Mouse (Mus musculus) heart, postnatal 0 days (tissue): ENCODE measurements around the gene Abhd18. TPM values are rescaled to one million over a fixed set of nuclear protein-coding genes. Genes with fewer than 3 reads are reported as not detected.

Experiments used
- ATAC-seq: fragments of 200-750 bp; cut with Nextera tagmentation; 2 replicates; pipeline ENCODE4 v1.8.0; 2017; ENCODE audit warnings: low read depth, moderate number of reproducible peaks, moderate library complexity; ENCODE audit not compliant: insufficient read depth
- DNase-seq: peaks from one replicate; pipeline ENCODE4 v3.0.0-alpha.2; 2016; ENCODE audit warnings: low spot score
- H3K27ac ChIP-seq: fragments of 300-500 bp; sonication (generic); 2 replicates; pipeline ENCODE4 v1.5.1; 2014; ENCODE audit warnings: low read depth, mild to moderate bottlenecking
- H3K27me3 ChIP-seq: fragments of 300-500 bp; sonication (generic); 2 replicates; pipeline ENCODE4 v1.6.1; 2014; ENCODE audit warnings: low read length, mixed read lengths; ENCODE audit not compliant: control insufficient read depth, insufficient read depth
- H3K36me3 ChIP-seq: fragments of 300-500 bp; sonication (generic); replicated peaks from 2 replicates; pipeline ENCODE4 v1.6.1; 2014; ENCODE audit warnings: low read length, mixed read lengths; ENCODE audit not compliant: control insufficient read depth, insufficient read depth
- H3K4me1 ChIP-seq: fragments of 300-500 bp; sonication (generic); 2 replicates; pipeline ENCODE4 v1.6.1; 2014; ENCODE audit warnings: antibody characterized with exemption; ENCODE audit not compliant: control insufficient read depth, insufficient read depth
- H3K4me2 ChIP-seq: fragments of 300-500 bp; sonication (generic); 2 replicates; pipeline ENCODE4 v1.6.1; 2014; ENCODE audit warnings: low read depth, mild to moderate bottlenecking, low read length, moderate library complexity
- H3K4me3 ChIP-seq: fragments of 300-500 bp; sonication (generic); 2 replicates; pipeline ENCODE4 v1.5.1; 2014; ENCODE audit warnings: low read depth, low read length
- H3K9ac ChIP-seq: fragments of 300-500 bp; sonication (generic); replicated peaks from 2 replicates; pipeline ENCODE4 v1.6.1; 2014; ENCODE audit warnings: low read depth, low read length, mixed read lengths
- H3K9me3 ChIP-seq: fragments of 300-500 bp; sonication (generic); replicated peaks from 2 replicates; pipeline ENCODE4 v1.6.1; 2016; ENCODE audit warnings: low read length; ENCODE audit not compliant: control insufficient read depth
- CTCF ChIP-seq: IDR thresholded peaks from 2 replicates; pipeline ENCODE4 v1.5.1; 2016; ENCODE audit warnings: antibody characterized with exemption, control low read depth, low read depth
- EP300 ChIP-seq: IDR thresholded peaks from 2 replicates; pipeline ENCODE4 v1.6.1; 2016; ENCODE audit warnings: antibody characterized with exemption, low read depth
- WGBS: fragments of 180-500 bp; shearing (Covaris S2); extraction: QIAGEN DNeasy Blood & Tissue Kit; methylation state at CpG from one replicate; pipeline ENCODE4 v1.1.7; 2014; 5-methylcytosine and 5-hydroxymethylcytosine counted together
- polyA plus RNA-seq: library from polyadenylated mRNA; unstranded; fragments of >200 nt; fragmentation: Nextera tagmentation; extraction: Ambion mirVana; gene quantifications from 2 replicates; pipeline ENCODE4 v1.2.1, GENCODE M21; 2015
- total RNA-seq: library from RNA; depleted of rRNA; stranded (reverse); fragments of >200 nt; gene quantifications from 2 replicates; pipeline ENCODE4 v1.2.3, GENCODE M21; 2014; ENCODE audit warnings: low replicate concordance; rRNA removed

Abhd18 gene
- total and polyA plus RNA-seq, 2 experiments from 2014 or later = 22.9 to 24.5 TPM

GRCm38 (mm10) chr3:40987539-40987938 lies 140.8 kb downstream of the Abhd18 start:
- TF ChIP-seq CTCF = no peak
- no peak for TF ChIP-seq EP300
- Histone ChIP-seq H3K9ac (no peak overlapping the region), H3K36me3 (peaks cover 4% of the 10 kb centered on the region), H3K4me2 (no peak overlapping the region), H3K4me1 (no peaks in the 10 kb centered on the region), H3K27ac (no peak overlapping the region), H3K27me3 (no peaks in the 10 kb centered on the region), H3K4me3 (no peak overlapping the region), H3K9me3 (no peaks in the 10 kb centered on the region)
- DNase-seq (no peak), ATAC-seq (no peak)
- 67% methylated on average over 5 of the region's 5 CpGs for WGBS

Other genes starting within 250 kb of the Abhd18 start
- gene Slc25a31, start 138.1 kb upstream of the Abhd18 start, total RNA-seq = 0.93 TPM in 1 of 2 replicates, not detected in the other
- gene Slc25a31, start 138.1 kb upstream of the Abhd18 start, polyA plus RNA-seq = 0.73 and 0.86 TPM in 2 replicates
- 42.1 and 46.8 TPM in 2 replicates for gene Hspa4l, start 102.5 kb upstream of the Abhd18 start, total RNA-seq
- gene Hspa4l, start 102.5 kb upstream of the Abhd18 start, polyA plus RNA-seq = 27.0 and 27.8 TPM in 2 replicates
- 7.1 and 14.5 TPM in 2 replicates for gene Plk4, start 47.0 kb upstream of the Abhd18 start, total RNA-seq
- gene Plk4, start 47.0 kb upstream of the Abhd18 start, polyA plus RNA-seq = 10.2 and 11.6 TPM in 2 replicates
- gene Mfsd8, start 84 bp upstream of the Abhd18 start, total RNA-seq = 18.6 and 21.1 TPM in 2 replicates
- gene Mfsd8, start 84 bp upstream of the Abhd18 start, polyA plus RNA-seq = 7.1 and 7.7 TPM in 2 replicates
- gene 1700034I23Rik, start 55.6 kb downstream of the Abhd18 start, total RNA-seq = not detected in 2 replicates
- 0.11 TPM in 2 replicates for gene 1700034I23Rik, start 55.6 kb downstream of the Abhd18 start, polyA plus RNA-seq
- gene Larp1b, start 102.9 kb downstream of the Abhd18 start, total RNA-seq = 20.7 and 37.9 TPM in 2 replicates
- gene Larp1b, start 102.9 kb downstream of the Abhd18 start, polyA plus RNA-seq = 33.2 and 35.4 TPM in 2 replicates
- gene Pgrmc2, start 236.1 kb downstream of the Abhd18 start, total RNA-seq = 18.4 and 34.1 TPM in 2 replicates
- 29.5 and 32.1 TPM in 2 replicates for gene Pgrmc2, start 236.1 kb downstream of the Abhd18 start, polyA plus RNA-seq